Comparison of ENCODE assay signal across 8 mouse cellular contexts in the genomic region with DNA sequence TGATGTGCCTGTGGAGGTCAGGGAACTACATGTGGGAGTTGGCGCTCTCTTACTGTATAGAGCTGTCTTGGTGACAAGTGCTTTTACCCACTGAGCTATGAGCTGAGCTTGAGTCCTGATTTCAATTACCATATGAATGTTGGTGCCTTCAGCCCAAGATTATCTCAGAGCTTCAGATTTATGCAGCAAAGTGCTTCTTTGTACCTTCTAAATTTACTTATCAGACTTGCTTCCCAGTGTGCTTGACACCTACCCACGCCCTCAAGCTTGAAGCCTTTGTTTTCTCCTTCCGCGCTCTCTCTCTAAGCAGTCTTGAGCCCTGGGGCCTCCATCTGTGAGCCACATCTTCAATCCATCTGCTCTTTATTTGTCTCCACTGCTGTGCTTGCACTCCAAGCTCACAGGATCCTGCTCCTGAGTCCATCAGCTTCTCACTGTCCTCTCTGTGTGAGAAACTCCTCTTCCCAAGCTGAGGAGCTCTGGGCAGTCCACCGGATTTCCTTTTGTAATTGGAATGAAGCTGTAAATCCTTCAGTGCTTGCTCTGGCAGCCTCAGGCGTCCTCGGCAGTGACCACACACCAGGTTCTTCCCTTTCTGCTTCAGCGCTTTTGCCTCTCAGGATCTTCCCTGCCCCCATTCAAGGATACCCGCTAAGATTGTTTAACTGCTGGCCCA. TPM values are rescaled to one million over a fixed set of nuclear protein-coding genes. Genes with fewer than 3 reads are reported as not detected.
DNase-seq lines count a peak whose midpoint lies in the region; ATAC-seq lines count a peak whose summit lies in the region.

No protein-coding gene starts in this region.

- no peaks in the 10 kb centered on the region for H3K36me3 ChIP-seq in midbrain, embryonic 14.5 days (ENCODE audit: control insufficient read depth, insufficient read depth, low read length)

- H3K4me3 ChIP-seq in midbrain, embryonic 14.5 days (replicated peaks; ENCODE audit: low read depth, low read length), result no peak overlapping the region; the same call in 1 of the 2 replicates

- no peaks in the 10 kb centered on the region for H3K9me3 ChIP-seq in midbrain, embryonic 14.5 days (ENCODE audit: control insufficient read depth, low read length)

- DNase-seq in right cerebral cortex, adult 18-20 months, result peak; percentile 79
- DNase-seq in right cerebral cortex, postnatal 4 days, result no peak
- DNase-seq in embryo, embryonic 9.5 days (ENCODE audit: extremely low spot score), result peak; percentile 70
- DNase-seq in heart, postnatal 4 days, result peak; percentile 15
- DNase-seq in layer of hippocampus, adult 9-11 months, result peak; percentile 69
- DNase-seq in midbrain, embryonic 14.5 days, result peak; percentile 68
- DNase-seq in gastrocnemius, adult 18-20 months (ENCODE audit: low spot score), result no peak

- no peaks in the 10 kb centered on the region for H3K27me3 ChIP-seq in midbrain, embryonic 14.5 days (ENCODE audit: control insufficient read depth, insufficient read depth, low read length)

- whole genome bisulfite sequencing in midbrain, embryonic 14.5 days, result 3% methylated on average over 9 of the region's 9 CpGs

- no peak overlapping the region for H3K9ac ChIP-seq in midbrain, embryonic 14.5 days (replicated peaks; ENCODE audit: low read length)

- H3K27ac ChIP-seq in midbrain, embryonic 14.5 days (replicated peaks; ENCODE audit: low read depth, low read length), result peak overlapping the region; percentile 78

- peak; percentile 82; the same call in 1 of the 2 replicates for ATAC-seq in midbrain, embryonic 14.5 days (ENCODE audit: low FRiP score, low TSS enrichment)
- no peak for ATAC-seq in inflammation-experienced regulatory T-cells, adult 6 months

- peaks cover 21% of the 10 kb centered on the region for H3K4me1 ChIP-seq in midbrain, embryonic 14.5 days (ENCODE audit: control insufficient read depth, insufficient read depth, low read length)

- H3K4me2 ChIP-seq in midbrain, embryonic 14.5 days (ENCODE audit: low read length), result peak overlapping the region; percentile 25

RNA-seq across cellular contexts. Expression of a gene that starts 55.4 kb away (rescaled TPM):
- total RNA-seq in heart, postnatal 4 days (2021), result 10 to 100 TPM; 24.0 to 26.1 TPM
- polyA plus RNA-seq in midbrain, embryonic 14.5 days (2014; fragmentation: Nextera tagmentation; extraction: Ambion mirVana), result 9.0 and 9.8 TPM in 2 replicates
- total RNA-seq in gastrocnemius, adult 18-20 months (2021), result 10 to 100 TPM; 21.3 to 23.1 TPM
- polyA plus RNA-seq in inflammation-experienced regulatory T-cells, adult 6 months (2017; shearing (Covaris generic)), result 1 to 10 TPM; 2.8 to 6.1 (median 4.6) TPM

Comparison
In these comparisons a context has a peak if more than half of its experiments do, and no peak if none do; other contexts are left out.
1. DNase-seq: peak in right cerebral cortex, adult 18-20 months (single experiment), embryo, embryonic 9.5 days (single experiment), heart, postnatal 4 days (single experiment), layer of hippocampus, adult 9-11 months (single experiment) and midbrain, embryonic 14.5 days (single experiment); none in right cerebral cortex, postnatal 4 days (single experiment) and gastrocnemius, adult 18-20 months (single experiment).